Mouse (Mus musculus) liver, postnatal 0 days (tissue): Measurements from ENCODE around the gene Odf2.

Experiments used
- CTCF ChIP-seq: sonication (generic); IDR thresholded peaks from 2 replicates; pipeline ENCODE4 v1.5.1; 2016; ENCODE audit warnings: antibody characterized with exemption, low read depth
- EP300 ChIP-seq: IDR thresholded peaks from 2 replicates; pipeline ENCODE4 v1.6.1; 2016; ENCODE audit warnings: antibody characterized with exemption, low read depth, mild to moderate bottlenecking

- TF ChIP-seq EP300: no peak
- no peak for TF ChIP-seq CTCF
These were observed 76.3 kb downstream of the Odf2 start, which contains the start of gene Sptan1 for GRCm38 (mm10) chr2:29965250-29965843.
